Mouse (Mus musculus) T-helper 1 cell (primary cell): ENCODE results near the gene Smim12.

Experiments used
- in situ Hi-C: fragments of 300-600 bp; cut with MboI, MseI; formaldehyde crosslinking; loops from one replicate; pipeline ENCODE4 v1.15.1; 2025; ENCODE audit warnings: high pct_unique_total_duplicates

Smim12 gene

GRCm38 (mm10) chr4:127233416-127234125 lies 10.0 kb upstream of the Smim12 start:
- in situ Hi-C loops, result no loop called here

DNA sequence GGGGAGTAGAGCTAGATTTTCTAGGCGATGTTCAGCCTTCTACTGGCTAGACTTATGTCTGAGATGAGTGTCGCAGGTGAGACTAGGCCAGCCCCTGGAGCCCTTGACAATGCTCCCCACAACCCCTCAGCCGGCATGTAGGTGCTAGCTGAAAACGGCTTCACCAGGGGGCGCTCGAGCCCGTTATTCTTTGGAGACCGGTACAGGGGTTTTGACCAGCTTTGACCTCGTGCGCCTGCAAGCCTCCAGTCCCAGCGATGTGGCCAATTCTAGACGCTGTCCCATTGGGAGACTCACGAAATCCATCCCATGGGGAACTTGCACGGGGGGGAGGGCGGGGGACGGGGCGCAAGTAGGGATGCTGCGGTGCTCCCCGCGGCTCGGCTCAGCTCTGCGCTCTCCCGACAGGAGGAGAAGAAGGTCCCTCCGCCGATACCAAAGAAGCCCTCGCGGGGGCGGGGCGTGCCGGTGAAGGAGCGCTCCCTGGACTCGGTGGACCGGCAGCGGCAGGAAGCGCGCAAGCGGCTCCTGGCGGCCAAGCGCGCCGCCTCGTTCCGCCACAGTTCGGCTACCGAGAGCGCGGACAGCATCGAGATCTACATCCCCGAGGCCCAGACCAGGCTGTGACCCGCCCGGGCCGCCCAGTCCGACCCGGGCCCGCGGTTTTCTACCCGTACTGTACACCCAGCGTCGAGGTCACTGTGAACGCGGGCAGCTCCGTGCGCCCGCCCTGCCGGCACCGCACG lies 7.7 kb upstream of the Smim12 start:
- in situ Hi-C loops, result no loop called here

DNA sequence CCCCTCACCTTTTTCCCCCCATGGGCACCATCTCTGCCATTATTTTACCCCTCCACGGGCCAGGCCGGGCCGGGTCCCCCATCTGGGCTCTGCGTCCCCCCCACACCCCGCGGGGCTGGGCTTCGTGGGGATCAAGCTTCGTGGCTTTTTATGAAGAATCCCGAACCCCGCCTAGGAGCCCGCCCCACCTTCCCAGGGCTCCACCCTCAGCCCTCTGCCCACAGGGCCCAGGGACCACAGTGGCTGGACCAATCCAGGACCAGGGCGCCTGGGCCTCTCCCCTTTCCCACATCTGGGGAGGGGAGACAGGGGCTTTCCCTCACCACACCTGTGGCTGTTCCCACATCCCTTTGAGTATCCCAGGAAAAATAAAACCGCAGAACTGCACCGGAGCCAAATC lies 7.0 kb upstream of the Smim12 start:
- in situ Hi-C loops, result no loop called here

DNA sequence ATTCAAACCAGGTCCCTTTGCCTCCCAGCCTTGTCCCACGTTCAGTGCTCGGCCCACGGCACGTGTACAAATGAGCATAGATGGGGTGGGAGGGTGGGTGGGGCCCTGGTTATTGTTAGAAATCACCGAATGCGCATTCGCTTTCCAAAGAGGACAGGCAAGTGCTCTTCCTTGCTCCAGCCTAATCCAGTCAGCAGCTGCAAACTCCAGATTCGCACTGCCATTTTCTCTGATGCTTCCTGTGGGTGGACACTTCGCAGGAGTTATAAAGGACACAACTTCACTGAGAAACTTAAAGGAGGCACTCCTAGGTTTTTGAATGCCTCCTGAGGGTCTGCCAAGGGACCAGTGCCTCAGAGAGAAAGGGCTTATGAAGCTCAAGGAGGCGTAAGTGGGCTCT lies 6.3 kb upstream of the Smim12 start:
- in situ Hi-C loops, result no loop called here

DNA sequence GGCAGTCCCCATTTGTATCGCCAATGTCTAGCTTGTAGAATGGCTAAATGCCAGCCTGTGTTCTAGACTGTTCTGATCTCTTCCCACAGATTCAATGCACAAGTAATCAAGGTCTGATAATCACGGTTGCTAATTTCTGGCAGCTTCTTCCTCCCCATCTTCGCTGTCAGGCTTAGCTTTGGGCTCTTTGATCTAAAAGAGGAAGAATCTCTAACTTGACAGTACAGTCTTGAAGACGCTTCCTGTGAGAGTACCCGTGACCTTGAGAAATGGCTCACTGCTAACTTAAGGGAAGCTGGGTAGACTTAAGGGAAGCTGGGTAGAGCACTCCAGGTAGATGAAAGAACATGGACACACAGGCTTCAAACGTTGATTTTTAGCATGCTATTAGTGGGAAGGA lies 888 bp upstream of the Smim12 start:
- in situ Hi-C loops, result loop anchor here (5.0 kb wide), 1 partner anchor 175 kb away; no protein-coding TSS in a partner anchor

DNA sequence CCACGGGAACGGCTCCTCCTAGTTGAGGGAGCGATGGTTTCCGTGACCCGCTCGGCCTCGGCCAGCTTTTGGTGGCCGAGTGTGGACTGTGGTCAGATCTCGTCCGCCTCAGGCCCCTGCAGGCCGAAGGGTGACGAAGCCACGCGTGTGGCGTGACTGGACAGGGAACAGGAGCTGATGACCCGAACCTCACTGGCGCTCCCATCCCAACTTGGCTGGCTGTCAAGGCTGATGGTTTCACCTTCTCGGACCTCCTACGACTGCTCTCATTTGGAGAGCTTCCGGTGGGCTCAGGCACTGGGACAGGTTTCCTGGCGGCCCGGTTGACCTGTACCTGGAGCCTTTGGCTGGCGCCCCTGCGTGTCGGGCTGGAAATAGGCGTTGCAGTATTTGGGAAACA lies 369 bp downstream of the Smim12 start:
- in situ Hi-C loops, result loop anchor here (5.0 kb wide), 1 partner anchor 177 kb away; no protein-coding TSS in a partner anchor

DNA sequence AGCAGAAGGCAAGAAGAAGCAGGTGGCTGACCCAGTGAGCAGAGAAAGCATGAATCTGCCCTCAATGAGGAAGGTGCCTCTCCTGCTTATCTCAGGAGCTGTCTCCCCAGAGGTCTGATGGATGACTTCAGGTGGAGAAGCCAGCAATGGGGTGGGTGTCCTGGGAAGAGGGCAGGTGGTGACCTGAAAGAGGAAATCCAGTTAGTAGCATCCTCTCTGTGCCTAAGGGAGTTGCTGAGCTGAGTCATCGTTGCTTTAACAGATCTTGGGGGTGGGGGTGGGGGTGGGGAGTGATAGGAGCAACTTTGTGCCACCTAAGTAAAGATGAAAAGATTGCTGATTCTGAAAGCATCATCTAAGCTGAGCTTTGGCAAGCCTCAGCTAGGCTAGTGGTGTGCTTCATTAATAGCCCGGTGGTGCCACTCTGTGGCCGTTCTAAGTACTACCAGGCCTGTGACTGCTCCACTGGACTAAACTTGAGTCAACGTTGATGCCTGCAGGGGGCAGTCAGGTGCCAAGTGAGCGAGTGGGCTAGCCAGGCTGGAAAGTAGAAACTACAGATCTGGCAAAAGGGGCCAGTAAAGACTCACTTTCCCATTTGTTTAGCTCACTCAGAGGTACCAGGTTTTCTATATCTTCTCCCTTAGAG lies 6.2 kb downstream of the Smim12 start:
- in situ Hi-C loops, result no loop called here

GRCm38 (mm10) chr4:127251963-127252585 lies 8.5 kb downstream of the Smim12 start:
- in situ Hi-C loops, result no loop called here

- in situ Hi-C loops, result no loop called here
Measured at GRCm38 (mm10) chr4:127256739-127257138, 13.2 kb downstream of the Smim12 start.

- in situ Hi-C loops, result no loop called here
Measured at GRCm38 (mm10) chr4:127258186-127258897, 14.8 kb downstream of the Smim12 start.

DNA sequence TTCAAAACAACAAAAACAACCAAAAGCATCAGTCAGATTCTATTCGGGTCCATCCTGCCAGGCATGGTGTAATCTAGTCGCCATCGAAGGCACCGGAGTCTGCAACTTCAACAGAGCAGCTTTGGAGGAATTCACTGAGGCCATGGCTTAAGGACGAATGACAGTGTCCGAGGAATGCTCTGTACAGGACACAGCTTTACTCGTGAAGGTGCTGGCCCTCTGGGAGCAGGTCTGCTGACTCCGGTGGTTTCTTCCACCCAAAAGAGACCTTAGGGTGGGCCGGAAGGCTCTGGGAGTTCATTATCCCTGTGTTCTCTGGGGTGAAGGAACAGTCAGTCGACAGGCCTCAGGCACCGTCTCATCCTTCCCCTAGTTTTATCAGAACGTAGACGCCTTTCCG lies 18.0 kb downstream of the Smim12 start:
- in situ Hi-C loops, result no loop called here

DNA sequence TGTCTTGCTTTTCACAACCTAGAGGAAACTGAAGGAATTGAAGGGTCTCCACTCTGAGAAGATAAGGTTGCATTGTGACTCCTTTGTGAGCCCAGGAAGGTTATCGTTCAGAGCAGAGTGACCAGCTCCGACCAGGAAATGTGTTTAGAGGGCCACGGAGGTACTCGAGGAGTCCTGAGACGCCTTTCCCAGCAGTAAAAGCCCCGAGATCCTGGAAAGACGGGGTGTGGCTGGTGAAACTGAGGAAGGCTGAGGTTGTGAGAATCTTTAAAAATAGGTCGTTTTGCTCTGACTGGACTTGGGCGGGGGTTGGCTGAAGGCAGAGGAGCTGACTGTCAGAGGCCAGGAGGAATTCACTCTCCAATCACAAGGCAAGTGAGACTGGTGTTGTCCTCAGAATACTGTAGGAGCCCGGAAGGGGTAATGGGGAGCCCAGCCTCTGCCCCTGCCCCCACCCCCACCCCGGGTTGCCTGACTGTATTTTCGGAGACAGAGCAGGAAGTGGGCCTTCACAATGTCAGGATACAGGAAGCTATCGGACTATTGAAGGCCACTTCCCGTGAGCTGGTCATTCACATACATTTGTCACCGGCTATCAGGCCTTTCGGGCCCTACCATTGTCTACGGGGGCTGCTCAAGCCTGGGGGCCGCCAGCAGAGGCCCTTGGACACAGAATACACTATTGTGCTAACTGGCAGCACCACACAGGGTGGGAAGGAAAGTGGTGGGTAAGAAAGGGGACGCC lies 20.0 kb downstream of the Smim12 start:
- in situ Hi-C loops, result no loop called here

GRCm38 (mm10) chr4:127264183-127264554 lies 20.6 kb downstream of the Smim12 start:
- in situ Hi-C loops, result no loop called here

- in situ Hi-C loops, result no loop called here
Measured at GRCm38 (mm10) chr4:127278451-127279001, 34.9 kb downstream of the Smim12 start.

GRCm38 (mm10) chr4:127279241-127279640 lies 35.7 kb downstream of the Smim12 start:
- in situ Hi-C loops, result no loop called here

DNA sequence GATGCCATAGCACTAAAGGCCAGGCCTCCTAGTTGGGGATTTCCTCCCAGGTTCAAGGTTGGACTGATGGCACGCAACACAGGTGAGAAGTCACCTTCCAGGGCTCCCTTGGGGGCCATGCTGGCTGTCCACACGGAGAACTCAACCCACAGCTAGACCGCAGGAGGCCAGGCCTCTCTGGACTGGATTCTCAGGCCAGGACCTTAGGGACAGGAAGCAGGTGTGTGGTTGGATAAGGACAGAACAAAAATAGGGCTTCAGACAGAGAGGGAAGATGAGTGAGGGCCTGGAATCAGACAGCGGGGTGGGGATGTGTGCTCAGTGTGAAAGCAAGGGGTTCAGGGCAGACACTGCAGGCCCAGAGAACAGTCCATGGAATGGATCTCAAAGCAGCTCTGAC lies 43.3 kb downstream of the Smim12 start:
- in situ Hi-C loops, result no loop called here

DNA sequence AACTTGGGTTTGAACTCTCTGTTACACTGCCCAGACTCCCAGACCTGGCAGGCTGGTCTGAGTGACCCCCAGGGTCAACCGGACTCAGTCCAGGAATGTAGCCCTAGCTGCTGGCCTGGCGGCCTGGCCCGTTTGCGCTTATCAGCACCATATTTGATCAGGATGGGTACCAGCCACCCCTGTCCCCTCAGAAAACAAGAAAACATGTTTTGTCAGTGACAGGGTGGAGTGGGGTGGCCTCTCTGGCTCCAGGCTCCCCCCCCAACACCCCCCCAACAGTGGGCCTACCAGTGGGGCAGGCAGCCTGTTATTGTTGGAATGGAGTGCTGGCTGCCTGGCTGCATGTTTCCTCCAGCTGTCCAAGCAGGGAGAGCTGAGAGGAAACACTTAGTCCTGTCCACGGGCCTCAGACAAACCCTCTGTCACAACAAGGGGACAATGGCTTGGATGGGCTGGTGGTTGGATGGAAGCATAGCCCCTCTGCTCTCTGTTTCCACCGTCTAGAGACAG lies 45.5 kb downstream of the Smim12 start:
- in situ Hi-C loops, result no loop called here

DNA sequence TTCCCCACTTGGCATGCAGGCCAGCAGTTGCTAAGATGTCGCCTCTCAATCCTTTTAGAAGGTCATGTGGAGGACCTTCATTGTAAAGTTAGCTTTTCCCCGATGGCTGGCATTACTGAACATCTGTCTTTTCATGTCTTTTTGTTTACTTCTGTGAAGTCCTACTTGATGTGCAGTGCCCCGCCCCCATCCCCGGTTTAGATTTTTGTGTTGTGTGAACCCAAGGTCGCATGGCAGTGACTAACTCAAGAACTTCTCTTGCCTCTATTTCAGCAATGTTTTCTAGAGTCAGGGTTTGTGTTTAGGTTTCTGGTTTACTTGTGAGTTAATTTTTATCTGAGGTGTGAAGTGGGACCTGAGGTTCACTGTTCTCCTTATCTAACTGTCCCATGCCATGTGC lies 49.0 kb downstream of the Smim12 start:
- in situ Hi-C loops, result no loop called here
